Comparison of ENCODE assay signal across 8 mouse cellular contexts in the genomic region with DNA sequence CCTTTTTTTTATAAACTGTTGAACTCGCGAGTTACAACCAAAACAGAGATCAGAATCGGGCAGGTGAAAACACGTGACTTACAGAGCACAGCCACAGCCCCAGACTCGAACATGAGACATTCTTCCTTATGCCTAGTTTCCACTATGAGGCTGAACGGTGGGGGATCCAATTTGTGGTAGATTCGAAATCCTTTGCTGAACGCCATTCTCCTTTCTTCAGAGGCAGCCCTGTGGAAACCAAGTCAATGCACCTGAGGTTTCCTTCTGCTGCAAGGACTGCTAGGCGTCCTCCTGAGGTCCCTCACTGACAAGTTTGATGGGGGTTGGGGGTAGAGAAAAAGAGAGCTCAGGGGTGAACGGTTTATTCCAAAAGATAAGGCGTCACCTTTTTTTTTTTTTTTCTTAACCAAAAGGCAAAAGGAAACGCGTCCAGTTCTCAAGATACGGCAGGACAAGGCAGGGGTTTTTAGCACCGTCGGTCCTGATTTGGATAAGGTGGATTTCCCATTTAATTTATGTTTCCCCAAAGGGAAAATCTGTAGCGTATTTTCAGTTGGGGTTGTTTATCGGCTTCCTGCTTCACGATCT. TPM values are rescaled to one million over a fixed set of nuclear protein-coding genes. Genes with fewer than 3 reads are reported as not detected.
DNase-seq lines count a peak whose midpoint lies in the region; ATAC-seq lines count a peak whose summit lies in the region.

No protein-coding gene starts in this region.

- H3K4me1 ChIP-seq in forebrain, embryonic 11.5 days (replicated peaks; ENCODE audit: control insufficient read depth, insufficient read depth, low read length): no peaks in the 10 kb centered on the region; the same call in 1 of the 2 replicates
- H3K4me1 ChIP-seq in limb, embryonic 13.5 days: peaks cover 16% of the 10 kb centered on the region
- H3K4me1 ChIP-seq in neural tube, embryonic 13.5 days (replicated peaks): peaks cover 24% of the 10 kb centered on the region

- peak overlapping the region; percentile 72 for H3K4me2 ChIP-seq in forebrain, embryonic 11.5 days (ENCODE audit: low read depth, low read length, severe bottlenecking)
- H3K4me2 ChIP-seq in limb, embryonic 13.5 days (replicated peaks): peak overlapping the region; percentile 90
- H3K4me2 ChIP-seq in neural tube, embryonic 13.5 days: peak overlapping the region; percentile 83

- H3K9me3 ChIP-seq in forebrain, embryonic 11.5 days (ENCODE audit: control insufficient read depth, low read length): no peaks in the 10 kb centered on the region
- no peaks in the 10 kb centered on the region for H3K9me3 ChIP-seq in limb, embryonic 13.5 days
- no peaks in the 10 kb centered on the region for H3K9me3 ChIP-seq in neural tube, embryonic 13.5 days

- WGBS in forebrain, embryonic 11.5 days: under 1% methylated on average over 19 of the region's 19 CpGs
- under 1% methylated on average over 19 of the region's 19 CpGs for WGBS in limb, embryonic 13.5 days
- WGBS in neural tube, embryonic 13.5 days: 2% methylated on average over 19 of the region's 19 CpGs

- H3K4me3 ChIP-seq in forebrain, embryonic 11.5 days (ENCODE audit: low read depth, low read length): peak overlapping the region; percentile 91
- peak overlapping the region; percentile 91 for H3K4me3 ChIP-seq in limb, embryonic 13.5 days
- peak overlapping the region; percentile 90 for H3K4me3 ChIP-seq in neural tube, embryonic 13.5 days

- peak; percentile 9 for DNase-seq in adrenal gland, postnatal 14 days
- DNase-seq in adrenal gland, postnatal 4 days (ENCODE audit: low spot score in 2 of 2): no peak
- peak; percentile 30 to 44 for DNase-seq in spleen, postnatal 10 days (ENCODE audit: low spot score in 2 of 2)
- no peak for DNase-seq in spleen, adult 18-20 months
- no peak for DNase-seq in forebrain, embryonic 11.5 days (ENCODE audit: low spot score)
- no peak for DNase-seq in testis, postnatal 10 days (ENCODE audit: low spot score)

- no peak for ATAC-seq in forebrain, embryonic 11.5 days (replicated peaks; ENCODE audit: low FRiP score)
- ATAC-seq in limb, embryonic 13.5 days (ENCODE audit: low FRiP score, low read depth): no peak
- no peak for ATAC-seq in neural tube, embryonic 13.5 days (ENCODE audit: low read depth)

- H3K36me3 ChIP-seq in forebrain, embryonic 11.5 days (ENCODE audit: control insufficient read depth, insufficient read depth, low read length): no peaks in the 10 kb centered on the region; the same call in 1 of the 2 replicates
- peaks cover 17% of the 10 kb centered on the region for H3K36me3 ChIP-seq in limb, embryonic 13.5 days
- peaks cover 11% of the 10 kb centered on the region for H3K36me3 ChIP-seq in neural tube, embryonic 13.5 days

- H3K27ac ChIP-seq in forebrain, embryonic 11.5 days (ENCODE audit: low read depth, low read length): no peak overlapping the region
- no peak overlapping the region for H3K27ac ChIP-seq in limb, embryonic 13.5 days
- peak overlapping the region; percentile 96 for H3K27ac ChIP-seq in neural tube, embryonic 13.5 days (replicated peaks)

- peak overlapping the region; percentile 82 for H3K9ac ChIP-seq in forebrain, embryonic 11.5 days (ENCODE audit: low read length)
- H3K9ac ChIP-seq in limb, embryonic 13.5 days: peak overlapping the region; percentile 84
- H3K9ac ChIP-seq in neural tube, embryonic 13.5 days: peak overlapping the region; percentile 94

- no peaks in the 10 kb centered on the region for H3K27me3 ChIP-seq in forebrain, embryonic 11.5 days (ENCODE audit: control insufficient read depth, insufficient read depth, low read length)
- H3K27me3 ChIP-seq in limb, embryonic 13.5 days: no peaks in the 10 kb centered on the region
- H3K27me3 ChIP-seq in neural tube, embryonic 13.5 days: no peaks in the 10 kb centered on the region

RNA-seq across cellular contexts. Expression of gene Synj1, which starts 1.1 kb away (rescaled TPM):
- 36.9 and 42.8 TPM in 2 replicates for total RNA-seq in adrenal gland, postnatal 14 days (2021)
- 10 to 100 TPM; 37.6 to 43.6 TPM for total RNA-seq in adrenal gland, postnatal 4 days (2021)
- 25.2 and 26.1 TPM in 2 replicates for polyA plus RNA-seq in forebrain, embryonic 11.5 days (2014; fragmentation: Nextera tagmentation; extraction: Ambion mirVana)
- polyA plus RNA-seq in limb, embryonic 13.5 days (2015; fragmentation: Nextera tagmentation; extraction: Ambion mirVana): 8.4 and 11.0 TPM in 2 replicates
- polyA plus RNA-seq in neural tube, embryonic 13.5 days (2015; fragmentation: Nextera tagmentation; extraction: Ambion mirVana): 35.2 and 38.2 TPM in 2 replicates

RNA-seq across cellular contexts. Expression of gene Paxbp1, which starts 34.3 kb away (rescaled TPM):
- 52.7 and 54.6 TPM in 2 replicates for total RNA-seq in adrenal gland, postnatal 14 days (2021)
- total RNA-seq in adrenal gland, postnatal 4 days (2021): 10 to 100 TPM; 78.9 to 82.0 TPM
- polyA plus RNA-seq in forebrain, embryonic 11.5 days (2014; fragmentation: Nextera tagmentation; extraction: Ambion mirVana): 93.0 and 109 TPM in 2 replicates
- polyA plus RNA-seq in limb, embryonic 13.5 days (2015; fragmentation: Nextera tagmentation; extraction: Ambion mirVana): 72.3 and 73.1 TPM in 2 replicates
- polyA plus RNA-seq in neural tube, embryonic 13.5 days (2015; fragmentation: Nextera tagmentation; extraction: Ambion mirVana): 61.8 and 73.5 TPM in 2 replicates

Comparison
In these comparisons a context has a peak if more than half of its experiments do, and no peak if none do; other contexts are left out.
1. DNase-seq: peak in adrenal gland, postnatal 14 days (single experiment) and spleen, postnatal 10 days (2 of 2); none in adrenal gland, postnatal 4 days (0 of 2), spleen, adult 18-20 months (0 of 2), forebrain, embryonic 11.5 days (single experiment) and testis, postnatal 10 days (single experiment).
2. Peak in every context shown above with its lines, with median percentiles within 50 percentile points of each other: H3K4me2 ChIP-seq, H3K4me3 ChIP-seq and H3K9ac ChIP-seq.